19 mouse cellular contexts compared by ENCODE assay signal in the genomic region with DNA sequence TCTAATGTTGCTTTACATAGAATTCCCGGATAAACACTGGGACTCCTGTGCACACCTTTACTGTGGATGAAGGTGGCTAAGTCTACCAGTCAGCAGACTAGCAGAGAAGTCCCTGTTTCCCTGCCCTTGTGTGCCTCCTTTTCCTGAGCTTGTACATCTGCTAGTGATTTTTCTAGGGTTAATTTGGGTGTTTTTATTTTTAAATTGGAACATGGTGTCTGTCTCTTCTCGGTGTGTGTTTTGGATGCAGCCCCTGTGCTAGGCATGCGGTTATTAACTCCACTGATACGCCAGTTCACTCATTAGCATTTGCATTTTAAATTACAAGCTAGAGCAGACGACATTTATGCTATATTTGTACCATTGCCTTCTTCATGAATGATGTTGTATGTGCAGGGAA.
A peak's percentile ranks its signal among the peaks of the same experiment; 100 is the strongest.
DNase-seq lines count a peak whose midpoint lies in the region; ATAC-seq lines count a peak whose summit lies in the region.
"Had no signal": no experiment of that assay in that cellular context is flagged by ENCODE, and none has a peak within 500 bp of the region (broad histone marks: within the 10 kb centered on the region; RNA-seq: fewer than 3 reads in every experiment).

No protein-coding gene starts in this region.

- peak overlapping the region; percentile 59; the same call in 1 of the 2 replicates for H3K27ac ChIP-seq in forebrain, embryonic 14.5 days (ENCODE audit: low read depth, low read length)
- H3K27ac ChIP-seq in forebrain, embryonic 12.5 days, result no peak overlapping the region
- H3K27ac ChIP-seq: midbrain, embryonic 15.5 days had no signal

- H3K4me2 ChIP-seq in forebrain, embryonic 14.5 days (ENCODE audit: low read length), result no peak overlapping the region
- H3K4me2 ChIP-seq in forebrain, embryonic 12.5 days, result no peak overlapping the region
- H3K4me2 ChIP-seq: midbrain, embryonic 15.5 days had no signal

- H3K4me1 ChIP-seq in forebrain, embryonic 14.5 days (ENCODE audit: control insufficient read depth, insufficient read depth, low read length), result peaks cover 51% of the 10 kb centered on the region
- H3K4me1 ChIP-seq in forebrain, embryonic 12.5 days, result peaks cover 59% of the 10 kb centered on the region

- H3K9me3 ChIP-seq in forebrain, embryonic 14.5 days (replicated peaks; ENCODE audit: control insufficient read depth, low read length), result no peaks in the 10 kb centered on the region
- no peaks in the 10 kb centered on the region for H3K9me3 ChIP-seq in forebrain, embryonic 12.5 days
- H3K9me3 ChIP-seq: megakaryocyte, embryonic 14.5 days; midbrain, embryonic 15.5 days had no signal

- no peaks in the 10 kb centered on the region for H3K36me3 ChIP-seq in forebrain, embryonic 14.5 days (ENCODE audit: control insufficient read depth, insufficient read depth, low read length)
- no peaks in the 10 kb centered on the region for H3K36me3 ChIP-seq in forebrain, embryonic 12.5 days (replicated peaks)
- H3K36me3 ChIP-seq: midbrain, embryonic 15.5 days had no signal

- no peaks in the 10 kb centered on the region for H3K27me3 ChIP-seq in forebrain, embryonic 14.5 days (replicated peaks; ENCODE audit: control insufficient read depth, insufficient read depth, low read length)
- H3K27me3 ChIP-seq in forebrain, embryonic 12.5 days, result no peaks in the 10 kb centered on the region
- H3K27me3 ChIP-seq: CH12.LX; megakaryocyte, embryonic 14.5 days; midbrain, embryonic 15.5 days had no signal

- ATAC-seq in forebrain, embryonic 14.5 days, result peak; percentile 51; the same call in 1 of the 2 replicates
- ATAC-seq in forebrain, embryonic 12.5 days (ENCODE audit: low FRiP score), result no peak
- ATAC-seq: inflammation-experienced regulatory T-cells, adult 6 months; midbrain, embryonic 15.5 days had no signal

- DNase-seq in forebrain, embryonic 14.5 days (ENCODE audit: low spot score), result peak; percentile 63
- DNase-seq in layer of hippocampus, adult 11-12 months (ENCODE audit: low spot score), result peak; percentile 41
- DNase-seq in layer of hippocampus, postnatal 10 days (ENCODE audit: low spot score in 2 of 2), result no peak
- peak; percentile 39 for DNase-seq in right cerebral cortex, adult 18-20 months
- no peak for DNase-seq in right cerebral cortex, postnatal 14 days
- no peak for DNase-seq in adrenal gland, postnatal 4 days (ENCODE audit: low spot score in 2 of 2)
- no peak for DNase-seq in gastrocnemius, adult 18-20 months (ENCODE audit: low spot score)
- DNase-seq: adrenal gland, adult 8-10 months; gastrocnemius, postnatal 25 days; kidney, adult 9 months; kidney, postnatal 4 days; liver, postnatal 0 days; lung, postnatal 14 days; thymus, adult 18-20 months had no signal

- no peak overlapping the region for H3K4me3 ChIP-seq in forebrain, embryonic 14.5 days (ENCODE audit: low read depth, low read length)
- no peak overlapping the region for H3K4me3 ChIP-seq in forebrain, embryonic 12.5 days (replicated peaks)
- H3K4me3 ChIP-seq: megakaryocyte, embryonic 14.5 days; midbrain, embryonic 15.5 days had no signal

- WGBS in forebrain, embryonic 14.5 days, result 46% methylated on average over 5 of the region's 5 CpGs
- WGBS in forebrain, embryonic 12.5 days, result 63% methylated on average over 5 of the region's 5 CpGs

- no peak overlapping the region for H3K9ac ChIP-seq in forebrain, embryonic 14.5 days (ENCODE audit: low read length)
- no peak overlapping the region for H3K9ac ChIP-seq in forebrain, embryonic 12.5 days
- H3K9ac ChIP-seq: liver, postnatal 0 days; midbrain, embryonic 15.5 days had no signal

Comparison
In these comparisons a context has a peak if more than half of its experiments do, and no peak if none do; other contexts are left out.
1. DNase-seq: peak in forebrain, embryonic 14.5 days (single experiment), layer of hippocampus, adult 11-12 months (single experiment) and right cerebral cortex, adult 18-20 months (single experiment); none in layer of hippocampus, postnatal 10 days (0 of 2), right cerebral cortex, postnatal 14 days (single experiment), adrenal gland, postnatal 4 days (0 of 2) and gastrocnemius, adult 18-20 months (single experiment).